Mouse (Mus musculus): ENCODE measurements at regions not wholly inside any gene's neighbourhood (a gene's known extent, or its start where the extent isn't known, plus 50 kb on each side); places are given as distances from the start of the nearest gene placed in this dataset.

GRCm38 (mm10) chr2:118058654-118059395 is 52.9 kb upstream of the Thbs1 start:
- Histone ChIP-seq H3K4me3 (replicated peaks) (no peak overlapping the region), H3K27me3 (ENCODE audit: control insufficient read depth) (no peaks in the 10 kb centered on the region), H3K36me3 (ENCODE audit: control insufficient read depth) (no peaks in the 10 kb centered on the region), H3K9me3 (ENCODE audit: control insufficient read depth, low read length) (no peaks in the 10 kb centered on the region), H3K4me1 (ENCODE audit: control insufficient read depth) (no peaks in the 10 kb centered on the region)
- TF ChIP-seq GATA1 (IDR thresholded peaks at IDR 0.05; ENCODE audit: low read length) = no peak
- no peak for TF ChIP-seq TAL1 (IDR thresholded peaks at IDR 0.05; ENCODE audit: low read length)

- H3K36me3 ChIP-seq (ENCODE audit: control insufficient read depth) = no peaks in the 10 kb centered on the region
- no peaks in the 10 kb centered on the region for H3K4me1 ChIP-seq (ENCODE audit: control insufficient read depth)
- no peak for TF ChIP-seq TAL1 (IDR thresholded peaks at IDR 0.05; ENCODE audit: low read length)
- no peak for TF ChIP-seq GATA1 (IDR thresholded peaks at IDR 0.05; ENCODE audit: low read length)
- no peaks in the 10 kb centered on the region for H3K9me3 ChIP-seq (ENCODE audit: control insufficient read depth, low read length)
- H3K27me3 ChIP-seq (ENCODE audit: control insufficient read depth) = no peaks in the 10 kb centered on the region
- H3K4me3 ChIP-seq (replicated peaks) = no peak overlapping the region
Observed at GRCm38 (mm10) chr2:118061291-118061690, 50.4 kb upstream of the Thbs1 start.

All from erythroblast, embryonic 14.5 days (primary cell).